Mouse (Mus musculus) CH12.LX (cell line): ENCODE measurements at regions not wholly inside any gene's neighbourhood (a gene's known extent, or its start where the extent isn't known, plus 50 kb on each side); places are given as distances from the start of the nearest gene placed in this dataset.

Source experiments
- DNase-seq: peaks from one replicate; pipeline ENCODE4 v3.0.0-alpha.2; 2013; ENCODE audit errors: extremely low read depth
- H3K27ac ChIP-seq: 2 replicates; pipeline ENCODE4 v1.5.1; 2012; ENCODE audit warnings: low read depth, mild to moderate bottlenecking, control low read depth, moderate library complexity; ENCODE audit not compliant: insufficient read depth
- H3K27me3 ChIP-seq: replicated peaks from 2 replicates; pipeline ENCODE3; 2012; ENCODE audit warnings: inconsistent platforms
- H3K36me3 ChIP-seq, 2 experiments: replicated peaks in 1 of 2; 2 replicates each; pipeline versions ENCODE3 to v1.6.1; 2012; ENCODE audit warnings: inconsistent platforms in 1 of 2, low read length in 1 of 2, mild to moderate bottlenecking in 1 of 2, mixed read lengths in 1 of 2, moderate library complexity in 1 of 2; ENCODE audit not compliant: control insufficient read depth in 1 of 2, insufficient read depth in 1 of 2
- H3K4me1 ChIP-seq, 2 experiments: 2 replicates each; pipeline ENCODE4 v1.6.1; 2012; ENCODE audit warnings: inconsistent platforms in 1 of 2, moderate library complexity in 1 of 2; ENCODE audit not compliant: insufficient read depth in 2 of 2, control insufficient read depth in 1 of 2
- H3K4me2 ChIP-seq: 2 replicates; pipeline ENCODE4 v1.6.1; 2012; ENCODE audit warnings: low read depth, mild to moderate bottlenecking, control low read depth; ENCODE audit not compliant: poor library complexity, insufficient read depth, severe bottlenecking
- H3K4me3 ChIP-seq, 3 experiments: fragments of 150-350 bp in 1 of 3; sonication (generic) in 1 of 3; replicated peaks in 1 of 3; 2 replicates each; pipeline versions ENCODE3 to v1.5.1; 2011 to 2012; ENCODE audit warnings: low read depth in 2 of 3, low read length in 2 of 3, mild to moderate bottlenecking in 2 of 3, moderate library complexity in 2 of 3, control low read depth in 1 of 3, improper control_type of control experiment in 1 of 3, inconsistent platforms in 1 of 3, mixed read lengths in 1 of 3; ENCODE audit not compliant: poor library complexity in 1 of 3
- H3K79me2 ChIP-seq: replicated peaks from 2 replicates; pipeline ENCODE4 v1.6.1; 2012; ENCODE audit warnings: mild to moderate bottlenecking, moderate library complexity; ENCODE audit not compliant: control insufficient read depth, poor library complexity, insufficient read depth, severe bottlenecking; ENCODE audit errors: extremely low read depth
- H3K9ac ChIP-seq: 2 replicates; pipeline ENCODE4 v1.6.1; 2012; ENCODE audit warnings: low read depth, mild to moderate bottlenecking, control low read depth, moderate library complexity; ENCODE audit not compliant: insufficient read depth
- H3K9me3 ChIP-seq: replicated peaks from 2 replicates; pipeline ENCODE3; 2012; ENCODE audit warnings: low read length, inconsistent platforms, mixed read lengths
- E2F4 ChIP-seq: IDR thresholded peaks from 2 replicates; pipeline ENCODE4 v1.6.1; 2011; ENCODE audit warnings: low read depth, low read length, improper control_type of control experiment; ENCODE audit not compliant: insufficient replicate concordance
- ELF1 ChIP-seq: IDR thresholded peaks from 2 replicates; pipeline ENCODE4 v1.6.1; 2014; ENCODE audit warnings: low read depth, mild to moderate bottlenecking, inconsistent platforms, low read length, improper control_type of control experiment
- EP300 ChIP-seq: IDR thresholded peaks from 2 replicates; pipeline ENCODE4 v1.6.1; 2011; ENCODE audit warnings: low read length, improper control_type of control experiment
- MAFK ChIP-seq: IDR thresholded peaks from 2 replicates; pipeline ENCODE4 v1.6.1; 2011; ENCODE audit warnings: low read length, improper control_type of control experiment; ENCODE audit not compliant: insufficient replicate concordance
- MAX ChIP-seq: IDR thresholded peaks from 2 replicates; pipeline ENCODE4 v1.6.1; 2011; ENCODE audit warnings: low read length, improper control_type of control experiment
- MEF2A ChIP-seq: IDR thresholded peaks from 2 replicates; pipeline ENCODE4 v1.6.1; 2014; ENCODE audit warnings: low read depth, mild to moderate bottlenecking, inconsistent platforms, low read length, improper control_type of control experiment, borderline replicate concordance
- MYC ChIP-seq: IDR thresholded peaks from 2 replicates; pipeline ENCODE4 v1.6.1; 2011; ENCODE audit warnings: low read depth, mild to moderate bottlenecking, improper control_type of control experiment, low read length
- NRF1 ChIP-seq: IDR thresholded peaks from 2 replicates; pipeline ENCODE4 v1.6.1; 2014; ENCODE audit warnings: low read depth, mild to moderate bottlenecking, inconsistent platforms, low read length, improper control_type of control experiment, moderate library complexity
- POLR2AphosphoS2 ChIP-seq: IDR thresholded peaks from 2 replicates; pipeline ENCODE4 v1.6.1; 2011; ENCODE audit warnings: low read depth, low read length, improper control_type of control experiment
- RAD21 ChIP-seq: IDR thresholded peaks from 2 replicates; pipeline ENCODE4 v1.6.1; 2011; ENCODE audit warnings: low read depth, mild to moderate bottlenecking, low read length, improper control_type of control experiment, moderate library complexity
- SIN3A ChIP-seq: IDR thresholded peaks from 2 replicates; pipeline ENCODE4 v1.6.1; 2012; ENCODE audit warnings: low read length, improper control_type of control experiment, inconsistent platforms
- SMC3 ChIP-seq: IDR thresholded peaks from 2 replicates; pipeline ENCODE4 v1.6.1; 2011; ENCODE audit warnings: low read depth, low read length, improper control_type of control experiment
- TBP ChIP-seq: conservative IDR thresholded peaks from 2 replicates; pipeline ENCODE4 v1.6.1; 2011; ENCODE audit warnings: low read depth, low read length, improper control_type of control experiment
- USF1 ChIP-seq: IDR thresholded peaks from 2 replicates; pipeline ENCODE4 v1.6.1; 2014; ENCODE audit warnings: low read depth, mild to moderate bottlenecking, inconsistent platforms, low read length, improper control_type of control experiment
- ZNF384 ChIP-seq: IDR thresholded peaks from 2 replicates; pipeline ENCODE4 v1.6.1; 2012; ENCODE audit warnings: low read depth, low read length, improper control_type of control experiment, inconsistent platforms
- dilution Hi-C: fragments of 300-500 bp; cut with MboI; formaldehyde crosslinking; loops from 2 replicates; pipeline ENCODE4 v1.14.3; 2020; ENCODE audit warnings: low sequenced_read_pairs; ENCODE audit not compliant: extremely low pct_unique_long_range_greater_than_20kb, extremely low pct_ligation_motif_present
- in situ Hi-C: fragments of 300-500 bp; cut with MboI; formaldehyde crosslinking; loops from 3 replicates; pipeline ENCODE4 v1.14.3; 2019; ENCODE audit warnings: low sequenced_read_pairs, low pct_ligation_motif_present, low pct_unique_long_range_greater_than_20kb, mixed read lengths

DNA sequence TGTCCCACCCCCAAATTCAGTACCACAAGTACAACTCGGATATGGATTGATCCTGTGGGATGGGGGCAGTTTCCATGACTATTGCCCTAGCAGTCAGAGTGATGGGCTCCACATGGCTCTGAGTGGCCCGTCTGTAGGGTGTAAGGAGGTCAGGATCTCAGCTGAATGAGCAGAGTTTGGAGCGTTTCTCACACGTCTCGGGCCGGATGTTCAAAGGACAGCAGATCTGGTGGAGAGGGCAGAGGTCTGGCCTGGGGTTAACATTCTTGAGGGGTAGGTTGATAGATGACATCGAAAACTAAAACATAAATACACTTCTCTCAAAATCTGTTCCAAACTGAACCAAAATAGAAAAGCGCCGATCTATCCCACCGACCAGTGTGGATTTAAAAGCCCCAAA lies 146.5 kb upstream of the Cxcl12 start:
- Histone ChIP-seq H3K4me1 (no peaks in the 10 kb centered on the region), H3K9ac (no peak overlapping the region), H3K9me3 (peaks cover 2% of the 10 kb centered on the region), H3K4me2 (no peak overlapping the region), H3K79me2 (no peaks in the 10 kb centered on the region), H3K27me3 (peaks cover 61% of the 10 kb centered on the region), H3K4me3 (no peak overlapping the region), H3K36me3 (no peaks in the 10 kb centered on the region), H3K27ac (no peak overlapping the region)
- TF ChIP-seq ZNF384 (no peak), EP300 (no peak), ELF1 (no peak), MAFK (no peak), TBP (no peak), SMC3 (no peak), SIN3A (no peak), POLR2AphosphoS2 (no peak), MAX (no peak), MEF2A (no peak), RAD21 (no peak), MYC (no peak), USF1 (no peak), E2F4 (no peak)
- in situ Hi-C loops (no loop called here), dilution Hi-C loops (no loop called here)
- no peak for DNase-seq

- H3K4me3 ChIP-seq = no peak overlapping the region
- dilution Hi-C loops = no loop called here
- H3K4me1 ChIP-seq = no peaks in the 10 kb centered on the region
- H3K9ac ChIP-seq = no peak overlapping the region
- H3K27me3 ChIP-seq = peaks cover 45% of the 10 kb centered on the region
- DNase-seq = no peak
- H3K79me2 ChIP-seq = no peaks in the 10 kb centered on the region
- in situ Hi-C loops = no loop called here
- H3K36me3 ChIP-seq = no peaks in the 10 kb centered on the region
- no peaks in the 10 kb centered on the region for H3K9me3 ChIP-seq
- no peak overlapping the region for H3K27ac ChIP-seq
- no peak overlapping the region for H3K4me2 ChIP-seq
- TF ChIP-seq NRF1 (no peak), SIN3A (no peak)
- TF ChIP-seq, all 38 proteins: peak for 0
These were observed 136.1 kb upstream of the Cxcl12 start for GRCm38 (mm10) chr6:117032042-117032746.
